Mouse (Mus musculus) layer of hippocampus, adult 18-20 months (tissue): ENCODE results near the gene Mfap5. TPM values are rescaled to one million over a fixed set of nuclear protein-coding genes. Genes with fewer than 3 reads are reported as not detected.
"Not testable (repeated sequence)": the region's sequence is repeated elsewhere in the genome, so short reads cannot be mapped to it uniquely, and the experiment has no call there.

ENCODE experiments used
- DNase-seq, 2 experiments: peaks; one replicate each; pipeline ENCODE4 v3.0.0; 2022; ENCODE audit warnings: low spot score in 2 of 2
- long read RNA-seq: library from polyadenylated mRNA; stranded (forward); transcript quantifications from one replicate; pipeline ENCODE4 v2.0.0, GENCODE M21; 2021
- total RNA-seq, 2 experiments: library from RNA; stranded (reverse); gene quantifications; 2 replicates each; pipeline ENCODE4 v1.2.3; 2021

Gene Mfap5
- not detected for total RNA-seq
- long read RNA-seq, result 0 reads

- no peak for DNase-seq
These were observed at the start of gene Mfap5 for GRCm38 (mm10) chr6:122505545-122505944. Gene Mfap5, plus strand, starts transcription at chr6:122505845.

- no peak for DNase-seq
These were observed 46.5 kb upstream of the Mfap5 start for GRCm38 (mm10) chr6:122458946-122459693.

- no peak for DNase-seq
These were observed 39.4 kb upstream of the Mfap5 start for GRCm38 (mm10) chr6:122466092-122466713.

GRCm38 (mm10) chr6:122469030-122469640 is 36.5 kb upstream of the Mfap5 start:
- DNase-seq, result no peak

GRCm38 (mm10) chr6:122470240-122470639 is 35.4 kb upstream of the Mfap5 start:
- no peak for DNase-seq

GRCm38 (mm10) chr6:122471461-122471860 is 34.2 kb upstream of the Mfap5 start:
- DNase-seq, result not testable (repeated sequence)

- no peak for DNase-seq
These were observed 27.6 kb upstream of the Mfap5 start for GRCm38 (mm10) chr6:122478062-122478461.

- peak in 1 of 2 experiments; percentile 26 for DNase-seq
These were observed 20.0 kb upstream of the Mfap5 start for GRCm38 (mm10) chr6:122485401-122486296.

GRCm38 (mm10) chr6:122486297-122487117 is 19.1 kb upstream of the Mfap5 start:
- DNase-seq, result peak in 1 of 2 experiments; percentile 43

GRCm38 (mm10) chr6:122490929-122491512 is 14.6 kb upstream of the Mfap5 start:
- DNase-seq, result no peak

- peak; percentile 11 to 39 for DNase-seq
These were observed 14.1 kb upstream of the Mfap5 start for GRCm38 (mm10) chr6:122491557-122491956.

GRCm38 (mm10) chr6:122492479-122492878 is 13.2 kb upstream of the Mfap5 start:
- DNase-seq, result no peak

GRCm38 (mm10) chr6:122493799-122494472 is 11.7 kb upstream of the Mfap5 start:
- DNase-seq, result no peak

GRCm38 (mm10) chr6:122495082-122495881 is 10.4 kb upstream of the Mfap5 start:
- DNase-seq, result peak in 1 of 2 experiments; percentile 21

- DNase-seq, result peak in 1 of 2 experiments; percentile 52
These were observed 9.1 kb upstream of the Mfap5 start for GRCm38 (mm10) chr6:122496501-122496900.

- DNase-seq, result no peak
These were observed 7.0 kb upstream of the Mfap5 start, which contains the start of gene Rimklb for GRCm38 (mm10) chr6:122498661-122499060. Gene Rimklb, minus strand, starts transcription at chr6:122498761.

GRCm38 (mm10) chr6:122505041-122505440 is 604 bp upstream of the Mfap5 start:
- no peak for DNase-seq

GRCm38 (mm10) chr6:122508494-122508893 is 2.8 kb downstream of the Mfap5 start:
- no peak for DNase-seq
